Mouse (Mus musculus): ENCODE measurements at regions not wholly inside any gene's neighbourhood (a gene's known extent, or its start where the extent isn't known, plus 50 kb on each side); places are given as distances from the start of the nearest gene placed in this dataset.
A peak's percentile ranks its signal among the peaks of the same experiment; 100 is the strongest.

DNA sequence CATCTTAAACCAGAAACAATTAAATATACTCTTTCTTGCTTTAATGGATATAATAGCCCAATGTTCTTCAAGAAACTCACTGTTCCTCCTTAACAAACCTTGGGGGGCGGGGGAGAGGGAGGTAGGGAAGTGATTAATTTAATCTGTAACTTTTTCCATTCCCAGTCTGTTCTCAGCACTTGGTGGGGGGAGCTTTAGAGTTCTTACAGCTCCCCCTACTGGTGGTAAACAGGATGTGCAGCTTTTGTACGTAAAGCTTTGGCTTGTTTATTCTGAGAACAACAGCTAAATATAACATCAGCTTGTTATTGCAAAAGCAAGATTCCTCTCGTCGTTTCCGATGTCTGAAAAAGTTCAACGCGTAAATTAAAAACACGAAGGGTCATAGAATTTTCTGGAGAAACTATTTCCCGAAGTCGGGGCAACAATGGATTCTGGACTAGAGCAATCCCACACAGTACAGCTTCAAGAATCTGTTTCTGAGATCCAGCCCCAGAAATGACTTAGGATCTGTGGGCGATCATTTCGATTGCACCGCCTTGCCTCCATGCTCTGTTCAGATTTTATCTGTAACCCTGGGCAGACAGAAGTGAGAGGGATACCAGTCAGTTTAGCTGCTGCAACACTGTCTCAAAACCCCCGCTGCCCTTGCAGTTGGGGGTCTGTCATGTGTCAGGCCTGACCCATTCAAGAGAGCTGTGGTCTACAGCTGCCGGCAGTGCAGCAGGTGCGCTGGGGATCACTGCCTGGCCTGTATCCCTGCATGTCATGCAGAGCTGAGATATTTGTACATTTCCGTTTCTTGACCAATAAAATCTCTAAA, 183.1 kb upstream of the Ednrb start:
- H3K27me3 ChIP-seq (ENCODE audit: control insufficient read depth, insufficient read depth, low read length, poor library complexity, severe bottlenecking) = no peaks in the 10 kb centered on the region
- H3K9ac ChIP-seq (ENCODE audit: low read depth, poor library complexity, severe bottlenecking) = no peak overlapping the region
- H3K27ac ChIP-seq (ENCODE audit: insufficient read depth, low read length) = no peak overlapping the region
- no peaks in the 10 kb centered on the region for H3K36me3 ChIP-seq (ENCODE audit: control insufficient read depth, insufficient read depth, low read length, poor library complexity, severe bottlenecking)
- H3K4me3 ChIP-seq (ENCODE audit: low read depth, low read length) = peak overlapping the region; percentile 64
- TF ChIP-seq POLR2A (IDR thresholded peaks at IDR 0.05; ENCODE audit: insufficient read depth, low read length) (no peak), EP300 (IDR thresholded peaks at IDR 0.05; ENCODE audit: insufficient read depth, low read depth, low read length) (no peak), CTCF (IDR thresholded peaks at IDR 0.05; ENCODE audit: low read depth, low read length) (no peak)
- no peaks in the 10 kb centered on the region for H3K4me1 ChIP-seq (ENCODE audit: control insufficient read depth, insufficient read depth, low read length)
- peaks cover 4% of the 10 kb centered on the region; the same call in 1 of the 2 replicates for H3K9me3 ChIP-seq (replicated peaks; ENCODE audit: control insufficient read depth, insufficient read depth, low read length, poor library complexity, severe bottlenecking)

DNA sequence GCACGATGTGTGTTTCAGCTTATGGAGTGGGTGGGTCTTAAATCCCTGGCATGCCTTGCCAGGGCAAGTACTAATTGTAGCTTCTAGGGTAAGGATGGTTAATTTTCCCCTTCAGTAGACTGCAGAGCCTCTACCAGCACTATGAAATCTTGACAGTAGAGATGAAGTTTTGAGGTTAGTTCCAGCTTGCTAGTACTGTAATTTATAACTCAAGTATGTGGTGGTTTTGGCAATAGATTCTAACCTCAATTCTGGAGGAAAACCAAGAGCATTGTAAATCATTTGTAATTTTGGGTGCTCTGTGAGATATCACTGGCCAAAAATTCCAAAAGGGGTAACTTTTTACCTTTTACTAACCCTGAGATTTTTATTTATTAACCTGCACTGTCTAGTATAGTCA, 164.3 kb upstream of the Ednrb start:
- TF ChIP-seq CTCF (IDR thresholded peaks at IDR 0.05; ENCODE audit: low read depth, low read length) = no peak
- no peak for TF ChIP-seq POLR2A (IDR thresholded peaks at IDR 0.05; ENCODE audit: insufficient read depth, low read length)
- no peak for TF ChIP-seq EP300 (IDR thresholded peaks at IDR 0.05; ENCODE audit: insufficient read depth, low read depth, low read length)
- no peak overlapping the region for H3K27ac ChIP-seq (ENCODE audit: insufficient read depth, low read length)
- no peaks in the 10 kb centered on the region for H3K4me1 ChIP-seq (ENCODE audit: control insufficient read depth, insufficient read depth, low read length)
- H3K4me3 ChIP-seq (ENCODE audit: low read depth, low read length) = no peak overlapping the region
- no peaks in the 10 kb centered on the region for H3K27me3 ChIP-seq (ENCODE audit: control insufficient read depth, insufficient read depth, low read length, poor library complexity, severe bottlenecking)
- no peaks in the 10 kb centered on the region for H3K36me3 ChIP-seq (ENCODE audit: control insufficient read depth, insufficient read depth, low read length, poor library complexity, severe bottlenecking)
- no peak overlapping the region for H3K9ac ChIP-seq (ENCODE audit: low read depth, poor library complexity, severe bottlenecking)
- 0 out of 2 replicates have a peak, but pooled peaks cover 3% of the 10 kb centered on the region for H3K9me3 ChIP-seq (replicated peaks; ENCODE audit: control insufficient read depth, insufficient read depth, low read length, poor library complexity, severe bottlenecking)

DNA sequence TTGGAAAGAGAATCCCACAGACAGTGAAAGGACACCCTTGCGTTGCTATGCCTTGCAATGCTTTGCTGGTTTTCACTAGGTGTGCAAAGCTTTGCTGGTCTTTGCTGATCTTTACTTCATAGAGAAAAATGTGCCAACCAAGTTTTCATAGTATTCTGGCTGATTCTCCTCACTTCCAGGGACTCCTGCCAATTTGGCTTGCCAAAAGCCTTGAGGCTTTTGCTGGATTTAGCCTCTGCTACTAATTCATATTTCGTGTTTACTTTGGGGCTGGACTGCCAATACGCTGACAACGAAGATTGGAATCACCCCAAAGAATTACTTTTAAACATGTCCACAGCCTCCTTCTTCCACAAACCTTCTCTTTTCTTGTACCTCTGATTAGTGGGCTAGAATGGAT, 162.2 kb upstream of the Ednrb start:
- Histone ChIP-seq H3K27ac (ENCODE audit: insufficient read depth, low read length) (no peak overlapping the region), H3K36me3 (ENCODE audit: control insufficient read depth, insufficient read depth, low read length, poor library complexity, severe bottlenecking) (no peaks in the 10 kb centered on the region), H3K4me1 (ENCODE audit: control insufficient read depth, insufficient read depth, low read length) (no peaks in the 10 kb centered on the region), H3K9ac (ENCODE audit: low read depth, poor library complexity, severe bottlenecking) (no peak overlapping the region), H3K9me3 (replicated peaks; ENCODE audit: control insufficient read depth, insufficient read depth, low read length, poor library complexity, severe bottlenecking) (0 out of 2 replicates have a peak, but pooled peaks cover 3% of the 10 kb centered on the region), H3K27me3 (ENCODE audit: control insufficient read depth, insufficient read depth, low read length, poor library complexity, severe bottlenecking) (no peaks in the 10 kb centered on the region), H3K4me3 (ENCODE audit: low read depth, low read length) (no peak overlapping the region)
- TF ChIP-seq EP300 (IDR thresholded peaks at IDR 0.05; ENCODE audit: insufficient read depth, low read depth, low read length) (no peak), CTCF (IDR thresholded peaks at IDR 0.05; ENCODE audit: low read depth, low read length) (no peak), POLR2A (IDR thresholded peaks at IDR 0.05; ENCODE audit: insufficient read depth, low read length) (no peak)

DNA sequence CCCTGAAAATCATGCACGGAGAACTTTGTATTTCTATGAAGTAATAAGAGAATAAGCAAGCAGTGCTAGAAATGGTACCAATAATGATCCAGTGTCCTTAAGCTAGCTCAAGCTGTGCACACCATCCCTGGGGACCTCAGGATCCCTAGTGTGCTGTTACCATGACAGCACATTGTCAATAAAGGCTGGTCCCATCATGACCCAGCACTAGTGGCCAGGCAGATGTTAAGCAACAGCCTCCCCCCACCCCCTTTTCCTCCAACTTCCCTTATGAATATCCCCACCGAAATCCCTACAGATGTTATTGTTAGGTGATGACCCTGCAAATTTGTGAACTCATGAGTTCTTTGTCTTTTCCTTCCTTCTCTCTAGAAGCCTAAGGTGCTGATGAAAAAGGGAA, 160.9 kb upstream of the Ednrb start:
- H3K27ac ChIP-seq (ENCODE audit: insufficient read depth, low read length) = no peak overlapping the region
- H3K36me3 ChIP-seq (ENCODE audit: control insufficient read depth, insufficient read depth, low read length, poor library complexity, severe bottlenecking) = no peaks in the 10 kb centered on the region
- H3K9me3 ChIP-seq (replicated peaks; ENCODE audit: control insufficient read depth, insufficient read depth, low read length, poor library complexity, severe bottlenecking) = 0 out of 2 replicates have a peak, but pooled peaks cover under 1% of the 10 kb centered on the region
- H3K4me1 ChIP-seq (ENCODE audit: control insufficient read depth, insufficient read depth, low read length) = no peaks in the 10 kb centered on the region
- TF ChIP-seq POLR2A (IDR thresholded peaks at IDR 0.05; ENCODE audit: insufficient read depth, low read length) = no peak
- no peak for TF ChIP-seq CTCF (IDR thresholded peaks at IDR 0.05; ENCODE audit: low read depth, low read length)
- no peak for TF ChIP-seq EP300 (IDR thresholded peaks at IDR 0.05; ENCODE audit: insufficient read depth, low read depth, low read length)
- H3K9ac ChIP-seq (ENCODE audit: low read depth, poor library complexity, severe bottlenecking) = no peak overlapping the region
- no peak overlapping the region for H3K4me3 ChIP-seq (ENCODE audit: low read depth, low read length)
- no peaks in the 10 kb centered on the region for H3K27me3 ChIP-seq (ENCODE audit: control insufficient read depth, insufficient read depth, low read length, poor library complexity, severe bottlenecking)

DNA sequence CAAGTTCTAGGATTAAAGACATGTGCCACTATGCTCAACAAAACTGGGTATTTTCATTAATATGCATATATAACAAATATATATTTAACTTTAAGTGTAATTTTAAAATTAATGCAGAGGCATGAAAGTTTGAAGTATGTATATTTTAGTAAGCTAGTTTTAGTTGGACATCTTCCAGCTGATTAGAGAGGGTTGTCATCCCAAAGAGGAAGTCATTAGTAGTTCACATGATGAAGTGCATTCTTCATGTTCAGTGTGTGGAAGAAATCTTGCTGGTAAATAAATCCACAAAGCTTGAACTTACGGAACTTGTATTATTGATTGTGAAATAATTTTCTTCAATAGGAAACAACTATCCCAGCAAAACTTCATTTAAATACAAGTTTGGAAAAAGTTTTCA, 158.2 kb upstream of the Ednrb start:
- Histone ChIP-seq H3K36me3 (ENCODE audit: control insufficient read depth, insufficient read depth, low read length, poor library complexity, severe bottlenecking) (no peaks in the 10 kb centered on the region), H3K9ac (ENCODE audit: low read depth, poor library complexity, severe bottlenecking) (no peak overlapping the region), H3K27me3 (ENCODE audit: control insufficient read depth, insufficient read depth, low read length, poor library complexity, severe bottlenecking) (no peaks in the 10 kb centered on the region), H3K27ac (ENCODE audit: insufficient read depth, low read length) (no peak overlapping the region), H3K4me3 (ENCODE audit: low read depth, low read length) (no peak overlapping the region), H3K4me1 (ENCODE audit: control insufficient read depth, insufficient read depth, low read length) (no peaks in the 10 kb centered on the region), H3K9me3 (replicated peaks; ENCODE audit: control insufficient read depth, insufficient read depth, low read length, poor library complexity, severe bottlenecking) (no peaks in the 10 kb centered on the region)
- TF ChIP-seq CTCF (IDR thresholded peaks at IDR 0.05; ENCODE audit: low read depth, low read length) = no peak
- no peak for TF ChIP-seq POLR2A (IDR thresholded peaks at IDR 0.05; ENCODE audit: insufficient read depth, low read length)
- TF ChIP-seq EP300 (IDR thresholded peaks at IDR 0.05; ENCODE audit: insufficient read depth, low read depth, low read length) = no peak

DNA sequence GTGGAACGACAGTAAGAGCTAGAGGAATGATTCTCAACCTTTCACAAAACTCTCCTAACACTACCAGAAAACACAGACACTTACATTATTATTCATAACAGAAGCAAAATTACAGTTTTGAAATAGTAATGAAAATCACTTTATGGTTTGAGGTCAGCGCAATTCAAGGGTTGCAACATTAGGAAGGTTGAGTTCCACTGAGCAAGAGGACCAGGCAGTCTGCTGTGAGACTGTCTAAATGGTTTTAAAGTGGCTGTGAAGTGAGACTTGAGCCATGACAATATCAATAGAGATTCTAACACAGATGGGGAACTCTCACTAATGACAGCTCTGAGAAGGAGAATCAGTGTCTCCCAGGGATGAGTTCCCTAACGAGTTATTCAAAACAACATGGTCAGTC, 146.2 kb upstream of the Ednrb start:
- H3K9me3 ChIP-seq (replicated peaks; ENCODE audit: control insufficient read depth, insufficient read depth, low read length, poor library complexity, severe bottlenecking) = no peaks in the 10 kb centered on the region
- H3K4me3 ChIP-seq (ENCODE audit: low read depth, low read length) = no peak overlapping the region
- no peaks in the 10 kb centered on the region for H3K36me3 ChIP-seq (ENCODE audit: control insufficient read depth, insufficient read depth, low read length, poor library complexity, severe bottlenecking)
- TF ChIP-seq EP300 (IDR thresholded peaks at IDR 0.05; ENCODE audit: insufficient read depth, low read depth, low read length) (no peak), POLR2A (IDR thresholded peaks at IDR 0.05; ENCODE audit: insufficient read depth, low read length) (no peak), CTCF (IDR thresholded peaks at IDR 0.05; ENCODE audit: low read depth, low read length) (no peak)
- no peaks in the 10 kb centered on the region for H3K27me3 ChIP-seq (ENCODE audit: control insufficient read depth, insufficient read depth, low read length, poor library complexity, severe bottlenecking)
- no peak overlapping the region for H3K27ac ChIP-seq (ENCODE audit: insufficient read depth, low read length)
- H3K4me1 ChIP-seq (ENCODE audit: control insufficient read depth, insufficient read depth, low read length) = no peaks in the 10 kb centered on the region
- H3K9ac ChIP-seq (ENCODE audit: low read depth, poor library complexity, severe bottlenecking) = no peak overlapping the region
